Mouse (Mus musculus) CD4-positive helper T cell, adult 2 months (primary cell): Measurements from ENCODE around the gene Itga10.
A peak's percentile ranks its signal among the peaks of the same experiment; 100 is the strongest.
"Not testable (repeated sequence)": the region's sequence is repeated elsewhere in the genome, so short reads cannot be mapped to it uniquely, and the experiment has no call there.

Experiments
- DNase-seq: peaks from one replicate; pipeline ENCODE4 v3.0.0-alpha.2; 2012; ENCODE audit warnings: low read depth, missing footprints, low spot score

The Itga10 gene

GRCm38 (mm10) chr3:96645018-96645649 lies at the start of gene Itga10:
Gene Itga10, plus strand, starts transcription at chr3:96645584.
- no peak for DNase-seq

DNA sequence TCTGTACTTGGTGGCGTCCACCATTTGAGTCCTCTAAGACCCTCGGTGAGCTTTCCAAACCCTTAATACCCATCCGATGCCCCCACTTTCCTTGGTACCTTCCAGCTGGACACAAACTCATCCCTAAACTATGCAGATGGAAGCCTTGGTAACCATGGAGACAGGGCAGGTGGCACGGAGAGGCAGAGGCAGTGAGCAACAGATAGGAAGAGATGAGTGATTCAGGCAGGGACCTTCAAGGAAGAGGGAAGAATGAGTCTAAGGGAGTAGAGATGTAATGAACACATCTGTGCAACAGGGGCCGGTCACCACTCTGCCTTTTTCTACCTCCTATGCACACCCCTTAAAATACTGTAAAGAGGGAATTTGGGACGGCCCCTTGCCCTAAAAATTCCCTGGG lies 49.7 kb upstream of the Itga10 start:
- DNase-seq: no peak

DNA sequence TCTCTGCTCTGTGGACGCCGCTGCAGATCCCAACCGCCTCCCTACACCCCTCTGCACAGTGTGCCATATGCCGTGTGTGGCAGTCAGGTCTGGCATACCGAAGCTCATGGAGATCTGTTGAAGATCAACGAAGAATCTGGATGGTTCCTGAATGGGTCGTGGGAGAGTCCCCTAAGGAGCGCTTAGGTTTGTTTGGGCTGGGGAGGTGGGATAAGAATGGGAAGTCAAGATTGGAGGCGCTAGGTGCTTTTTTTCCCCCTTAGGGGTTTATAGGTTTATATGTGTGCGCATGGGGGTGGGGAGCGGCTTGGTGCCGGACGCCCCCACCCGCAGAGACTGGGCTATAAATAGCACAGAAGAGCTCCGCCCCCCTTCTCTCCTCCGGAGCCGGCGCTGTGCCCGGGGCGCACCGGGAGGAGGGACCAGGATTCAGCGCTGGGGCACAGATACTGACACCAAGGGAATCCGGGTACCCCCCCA lies 49.1 kb upstream of the Itga10 start, which contains the start of gene Ankrd34a:
Gene Ankrd34a (plus strand): TSS at position 409 of the 480 bp plus-strand sequence.
- DNase-seq: no peak

DNA sequence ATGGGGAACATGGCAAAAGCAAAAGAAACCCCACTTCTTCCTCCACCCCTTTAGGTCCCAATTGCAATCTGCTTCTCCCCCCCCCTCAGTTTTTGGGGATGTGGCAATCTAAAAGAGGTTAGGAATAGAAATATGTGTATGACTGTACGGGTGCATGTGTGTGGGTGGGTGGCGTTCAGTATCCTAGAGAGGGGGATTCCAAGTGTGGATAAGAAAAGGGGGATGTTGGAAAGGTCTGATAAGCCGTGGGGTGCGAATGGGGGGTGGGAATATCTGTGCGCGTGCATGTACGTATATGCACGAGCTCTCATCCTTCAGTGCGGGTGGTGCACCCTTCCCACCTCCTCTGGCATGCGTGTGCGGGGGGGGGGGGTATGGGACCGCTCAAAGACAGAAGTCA lies 48.5 kb upstream of the Itga10 start:
- DNase-seq: no peak

DNA sequence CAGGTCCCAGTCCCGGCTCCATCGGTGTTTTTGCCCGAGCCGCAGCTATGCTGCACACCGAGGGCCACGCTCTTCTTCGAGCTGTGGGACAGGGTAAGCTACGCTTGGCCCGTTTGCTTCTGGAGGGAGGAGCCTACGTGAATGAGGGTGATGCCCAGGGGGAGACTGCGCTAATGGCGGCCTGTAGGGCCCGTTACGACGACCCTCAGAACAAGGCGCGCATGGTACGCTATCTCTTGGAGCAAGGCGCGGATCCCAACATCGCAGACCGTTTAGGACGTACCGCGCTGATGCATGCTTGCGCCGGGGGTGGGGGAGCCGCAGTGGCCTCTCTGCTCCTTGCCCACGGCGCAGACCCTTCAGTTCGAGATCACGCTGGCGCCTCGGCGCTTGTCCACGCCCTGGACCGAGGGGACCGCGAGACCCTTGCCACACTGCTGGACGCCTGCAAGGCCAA lies 47.9 kb upstream of the Itga10 start:
- no peak for DNase-seq

DNA sequence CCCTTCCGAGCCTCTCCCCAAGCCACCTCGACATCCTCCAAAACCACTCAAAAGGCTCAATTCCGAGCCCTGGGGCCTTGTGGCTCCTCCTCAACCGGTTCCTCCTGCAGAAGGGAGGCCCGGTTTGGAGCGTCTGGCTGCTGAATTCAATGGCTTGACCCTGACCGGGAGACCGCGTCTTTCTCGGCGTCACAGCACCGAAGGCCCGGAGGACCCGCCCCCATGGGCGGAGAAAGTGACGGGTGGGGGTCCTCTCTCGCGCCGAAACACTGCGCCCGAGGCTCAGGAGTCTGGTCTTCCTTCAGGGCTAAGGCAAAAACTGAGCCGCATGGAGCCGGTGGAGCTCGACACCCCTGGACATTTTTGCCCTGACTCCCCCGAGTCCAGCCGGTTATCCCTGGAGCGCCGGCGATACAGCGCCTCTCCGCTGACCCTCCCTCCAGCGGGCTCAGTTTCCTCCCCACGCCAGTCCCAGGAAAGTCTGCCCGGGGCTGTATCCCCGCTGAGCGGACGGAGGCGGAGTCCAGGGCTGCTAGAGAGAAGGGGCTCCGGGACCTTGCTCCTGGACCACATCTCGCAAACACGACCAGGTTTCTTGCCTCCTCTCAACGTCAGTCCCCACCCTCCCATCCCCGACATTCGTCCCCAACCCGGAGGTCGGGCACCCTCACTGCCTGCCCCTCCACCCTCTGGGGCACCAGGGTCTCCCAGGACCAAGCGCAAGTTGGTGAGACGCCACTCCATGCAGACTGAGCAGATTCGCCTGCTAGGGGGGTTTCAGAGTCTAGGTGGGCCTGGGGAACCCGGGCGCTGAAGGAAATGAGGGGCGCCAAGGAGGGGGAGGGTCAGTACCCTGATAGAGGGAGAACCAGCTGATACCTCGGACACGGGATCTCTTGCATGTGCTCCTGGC lies 47.0 kb upstream of the Itga10 start:
- DNase-seq: no peak

DNA sequence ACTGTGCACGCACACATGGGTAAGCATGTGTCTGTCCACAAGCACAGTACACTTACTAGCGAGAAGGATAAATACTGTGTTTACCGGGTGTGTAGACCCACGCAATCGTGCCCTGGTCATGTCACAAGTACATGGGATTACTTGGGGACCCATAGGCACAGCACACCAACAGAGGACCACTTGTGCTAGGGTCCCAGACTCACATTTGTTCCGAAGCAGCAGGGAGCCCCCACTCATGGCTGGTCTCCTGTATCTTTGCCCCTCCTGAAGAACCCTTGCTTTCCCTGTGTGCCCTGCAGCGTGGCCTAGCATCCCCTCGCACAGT lies 46.4 kb upstream of the Itga10 start:
- no peak for DNase-seq

DNA sequence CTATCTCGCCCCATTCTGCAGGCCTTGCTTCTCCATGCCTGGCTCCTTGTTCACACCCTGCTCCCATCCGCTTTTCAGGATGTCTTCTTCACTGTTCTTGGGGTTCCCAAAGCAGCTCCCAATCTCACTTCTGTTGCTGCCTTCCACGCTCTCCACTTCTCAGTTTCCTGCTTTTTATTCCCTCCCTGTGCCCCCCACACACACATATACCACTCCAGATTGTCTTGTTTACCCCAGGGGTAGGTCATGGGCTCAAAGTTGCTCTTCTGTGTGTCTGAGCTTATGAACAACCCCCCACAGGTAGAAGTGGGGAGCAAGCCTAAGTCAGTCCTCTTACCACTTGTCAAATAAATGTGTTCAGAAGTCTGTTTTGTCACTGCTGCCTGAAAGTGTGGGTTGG lies 46.0 kb upstream of the Itga10 start:
- no peak for DNase-seq

- DNase-seq: peak; percentile 88
These were observed 44.6 kb upstream of the Itga10 start, which contains the start of gene Lix1l for GRCm38 (mm10) chr3:96600639-96601250. Gene Lix1l, plus strand, starts transcription at chr3:96601149.

DNA sequence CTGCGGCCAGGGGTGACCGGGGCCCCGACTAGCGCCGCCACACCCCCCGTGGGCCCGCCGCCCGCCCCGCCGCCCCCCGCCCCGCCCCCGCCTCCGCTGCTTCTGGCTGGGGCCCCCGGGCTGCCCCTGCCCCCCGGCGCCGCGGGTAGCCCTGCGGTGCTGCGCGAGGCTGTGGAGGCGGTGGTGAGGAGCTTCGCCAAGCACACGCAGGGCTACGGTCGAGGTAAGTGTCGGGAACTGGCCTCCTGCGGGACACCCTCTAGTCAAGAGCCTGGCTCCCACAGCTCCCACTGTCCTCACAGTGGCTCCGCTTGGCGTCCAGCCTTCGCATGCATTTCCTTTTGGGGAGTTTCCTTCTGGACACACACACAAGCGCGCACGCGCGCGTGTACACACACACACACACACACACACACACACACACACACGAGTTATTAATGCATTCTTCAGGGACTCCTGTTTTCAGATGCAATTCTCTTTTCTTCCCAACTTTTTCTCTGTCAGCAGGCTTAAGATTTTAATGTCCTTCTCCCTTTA lies 44.1 kb upstream of the Itga10 start:
- DNase-seq: peak; percentile 56

DNA sequence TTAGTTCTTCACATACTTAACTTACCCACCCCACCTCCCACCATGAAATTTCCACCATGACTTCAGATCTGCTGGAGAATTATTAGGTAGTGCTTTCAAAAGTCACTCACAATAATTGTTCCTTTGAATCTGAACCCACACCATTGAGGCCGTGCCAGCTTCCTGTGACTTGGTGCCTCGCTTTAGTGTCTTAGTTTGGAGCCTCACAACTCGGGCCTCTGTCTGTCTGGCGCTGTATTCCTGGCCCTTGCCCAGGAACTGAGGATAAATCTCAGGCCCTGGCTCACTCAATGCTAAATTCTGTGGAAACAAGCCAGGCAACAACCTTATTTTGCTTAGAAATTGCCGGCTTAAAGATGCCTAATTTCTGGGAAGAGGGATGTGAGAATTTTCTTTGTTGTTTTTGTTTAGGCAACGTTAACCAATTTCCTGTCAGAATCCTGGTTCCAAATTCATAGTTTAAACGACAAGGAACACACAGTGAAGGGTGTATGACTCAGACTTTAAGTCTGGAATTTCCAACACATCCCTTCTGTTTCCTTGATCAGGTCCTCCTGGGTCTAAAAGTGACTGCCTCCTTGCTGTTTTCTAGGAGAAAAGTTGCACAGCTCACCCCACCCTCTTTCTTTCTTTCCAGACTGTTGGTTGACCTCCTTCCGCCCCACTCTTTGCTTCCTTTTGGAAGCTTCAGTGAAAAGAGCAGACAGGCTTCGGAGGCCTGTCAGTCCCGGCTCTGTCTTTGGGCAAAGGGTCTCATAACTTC lies 43.3 kb upstream of the Itga10 start:
- no peak for DNase-seq

DNA sequence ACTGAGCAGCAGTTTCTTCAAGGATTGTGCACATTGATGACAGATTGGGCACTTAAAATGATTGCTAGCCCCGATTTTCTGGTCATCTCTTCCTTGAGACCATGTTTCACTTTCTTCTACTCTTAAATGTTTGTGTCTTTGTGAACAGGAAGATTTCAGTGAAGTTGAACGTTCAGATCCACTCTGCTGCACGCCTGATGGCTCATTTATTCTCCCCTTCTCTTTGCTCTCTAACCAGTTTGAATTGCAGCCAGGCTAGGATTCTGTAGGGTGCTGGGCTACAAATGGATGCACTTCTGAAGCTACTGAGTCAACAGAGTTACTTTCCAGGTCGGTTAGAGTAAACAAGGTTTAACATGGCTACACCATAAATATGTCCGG lies 42.7 kb upstream of the Itga10 start:
- no peak for DNase-seq

DNA sequence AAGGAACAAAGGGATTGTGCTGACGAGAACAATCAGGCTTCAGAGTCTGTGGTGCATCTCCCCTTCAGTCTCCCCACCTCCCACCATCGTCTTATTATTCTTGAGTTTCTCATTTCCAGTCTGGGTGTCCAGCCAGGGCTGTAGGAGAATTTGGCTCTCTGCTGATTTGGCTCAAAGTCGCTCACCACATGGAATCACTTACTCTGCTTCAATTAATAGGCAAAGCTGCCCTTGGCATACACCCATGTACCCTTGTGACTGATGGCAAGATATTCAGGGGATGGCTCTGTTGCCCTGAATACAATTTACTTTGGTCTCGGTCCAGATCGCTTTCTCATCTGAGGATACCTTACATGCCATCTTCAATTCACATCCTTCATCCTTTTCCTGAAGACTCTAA lies 42.1 kb upstream of the Itga10 start:
- no peak for DNase-seq

DNA sequence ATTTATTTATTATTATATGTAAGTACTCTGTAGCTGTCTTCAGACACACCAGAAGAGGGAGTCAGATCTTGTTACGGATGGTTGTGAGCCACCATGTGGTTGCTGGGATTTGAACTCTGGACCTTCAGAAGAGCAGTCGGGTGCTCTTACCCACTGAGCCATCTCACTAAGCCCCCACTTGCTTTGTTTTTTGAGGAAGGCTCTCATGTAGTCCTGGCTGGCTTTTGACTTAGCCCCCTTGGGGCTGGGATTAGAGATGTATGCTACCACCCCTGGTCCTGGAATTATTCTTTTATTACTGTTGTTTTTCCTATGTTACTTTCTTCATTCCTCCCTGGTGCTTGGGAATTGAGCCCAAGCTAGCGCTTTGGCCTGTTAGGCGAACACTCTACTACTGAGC lies 39.4 kb upstream of the Itga10 start:
- DNase-seq: not testable (repeated sequence)

- DNase-seq: no peak
These were observed 38.8 kb upstream of the Itga10 start for GRCm38 (mm10) chr3:96606618-96607017.

DNA sequence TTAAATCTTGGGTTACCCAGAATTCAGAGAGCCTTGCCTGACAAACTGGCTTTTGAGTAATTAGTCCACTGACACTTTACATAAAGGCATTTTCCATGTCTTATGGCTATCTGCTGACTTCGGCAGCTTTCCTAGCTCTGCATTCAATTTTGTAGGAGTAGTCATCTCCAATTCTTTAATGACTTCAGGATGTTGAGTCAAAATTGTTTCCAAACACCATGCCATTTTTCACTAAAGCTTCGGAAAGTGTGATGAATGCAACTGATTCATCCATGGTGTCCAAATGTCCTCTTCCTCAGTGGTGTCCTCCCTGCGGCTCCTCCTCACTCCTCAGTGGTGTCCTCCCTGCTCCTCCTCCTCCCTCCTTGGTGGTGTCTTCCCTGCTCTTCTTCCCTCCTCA lies 27.4 kb upstream of the Itga10 start:
- no peak for DNase-seq

- DNase-seq: no peak
These were observed 22.2 kb upstream of the Itga10 start for GRCm38 (mm10) chr3:96623201-96623600.

GRCm38 (mm10) chr3:96629729-96630600 lies 15.4 kb upstream of the Itga10 start, which contains the start of gene Rbm8a:
Gene Rbm8a, plus strand, starts transcription at chr3:96629933.
- DNase-seq: peak; percentile 96

- DNase-seq: no peak
These were observed 13.3 kb upstream of the Itga10 start for GRCm38 (mm10) chr3:96632058-96632457.

GRCm38 (mm10) chr3:96634015-96634414 lies 11.4 kb upstream of the Itga10 start:
- DNase-seq: no peak
